20 mouse cellular contexts compared by ENCODE assay signal in genomic region chr2:137457061-137457753, GRCm38 (mm10).
DNase-seq lines count a peak whose midpoint lies in the region; ATAC-seq and TF ChIP-seq lines count a peak whose summit lies in the region.
"Had no signal": no experiment of that assay in that cellular context is flagged by ENCODE, and none has a peak within 500 bp of the region (broad histone marks: within the 10 kb centered on the region; RNA-seq: fewer than 3 reads in every experiment).

No protein-coding gene starts in this region.

- H3K4me3 ChIP-seq in forebrain, embryonic 11.5 days (ENCODE audit: low read depth, low read length) = no peak overlapping the region
- no peak overlapping the region for H3K4me3 ChIP-seq in forebrain, embryonic 16.5 days (replicated peaks; ENCODE audit: low read length)
- H3K4me3 ChIP-seq in hindbrain, embryonic 16.5 days (ENCODE audit: low read length) = no peak overlapping the region
- H3K4me3 ChIP-seq in midbrain, postnatal 0 days (ENCODE audit: low read depth, low read length) = no peak overlapping the region
- H3K4me3 ChIP-seq: embryonic facial prominence, embryonic 10.5 days; erythroblast, embryonic 14.5 days; intestine, embryonic 15.5 days; kidney, embryonic 15.5 days; liver, embryonic 12.5 days had no signal

- no peak overlapping the region for H3K9ac ChIP-seq in forebrain, embryonic 11.5 days (ENCODE audit: low read length)
- no peak overlapping the region for H3K9ac ChIP-seq in forebrain, embryonic 16.5 days (replicated peaks; ENCODE audit: low read depth, low read length)
- no peak overlapping the region for H3K9ac ChIP-seq in hindbrain, embryonic 16.5 days (ENCODE audit: low read depth, low read length)
- H3K9ac ChIP-seq in midbrain, postnatal 0 days (replicated peaks; ENCODE audit: low read length, poor library complexity, severe bottlenecking) = no peak overlapping the region
- H3K9ac ChIP-seq: intestine, embryonic 15.5 days; kidney, embryonic 15.5 days; liver, embryonic 12.5 days had no signal

- peak; percentile 64 for ATAC-seq in forebrain, embryonic 11.5 days (replicated peaks; ENCODE audit: low FRiP score)
- no peak; the same call in 1 of the 2 replicates for ATAC-seq in forebrain, embryonic 16.5 days
- peak; percentile 82 for ATAC-seq in hindbrain, embryonic 16.5 days
- ATAC-seq in midbrain, postnatal 0 days (ENCODE audit: low FRiP score) = no peak
- ATAC-seq in granulocyte monocyte progenitor cell, adult 5-6 weeks (replicated peaks; ENCODE audit: poor library complexity, severe bottlenecking) = no peak
- ATAC-seq: intestine, embryonic 15.5 days; liver, embryonic 12.5 days had no signal

- H3K36me3 ChIP-seq in forebrain, embryonic 11.5 days (ENCODE audit: control insufficient read depth, insufficient read depth, low read length) = no peaks in the 10 kb centered on the region
- no peaks in the 10 kb centered on the region for H3K36me3 ChIP-seq in forebrain, embryonic 16.5 days (ENCODE audit: control insufficient read depth, insufficient read depth)
- H3K36me3 ChIP-seq in hindbrain, embryonic 16.5 days (ENCODE audit: control insufficient read depth, insufficient read depth, low read length) = no peaks in the 10 kb centered on the region
- H3K36me3 ChIP-seq in midbrain, postnatal 0 days (ENCODE audit: insufficient read depth, low read length) = no peaks in the 10 kb centered on the region
- H3K36me3 ChIP-seq: embryonic facial prominence, embryonic 10.5 days; intestine, embryonic 15.5 days; kidney, embryonic 15.5 days; liver, embryonic 12.5 days had no signal

- no peak for TF ChIP-seq CTCF in midbrain, postnatal 0 days (IDR thresholded peaks at IDR 0.05)

- no peaks in the 10 kb centered on the region for H3K9me3 ChIP-seq in forebrain, embryonic 11.5 days (ENCODE audit: control insufficient read depth, low read length)
- H3K9me3 ChIP-seq in forebrain, embryonic 16.5 days (ENCODE audit: control insufficient read depth, low read length) = no peaks in the 10 kb centered on the region
- no peaks in the 10 kb centered on the region for H3K9me3 ChIP-seq in hindbrain, embryonic 16.5 days (ENCODE audit: control insufficient read depth, low read length)
- no peaks in the 10 kb centered on the region for H3K9me3 ChIP-seq in midbrain, postnatal 0 days (ENCODE audit: low read length)
- H3K9me3 ChIP-seq: embryonic facial prominence, embryonic 10.5 days; intestine, embryonic 15.5 days; kidney, embryonic 15.5 days; liver, embryonic 12.5 days had no signal

- no peak for DNase-seq in forebrain, embryonic 11.5 days (ENCODE audit: low spot score)
- DNase-seq in embryo, embryonic 10.5 days (ENCODE audit: low spot score) = peak; percentile 50
- peak; percentile 49 for DNase-seq in midbrain, postnatal 0 days (ENCODE audit: low spot score)
- DNase-seq in testis, postnatal 14 days (ENCODE audit: low spot score) = no peak
- no peak for DNase-seq in right cerebral cortex, postnatal 14 days
- DNase-seq: cerebellum, postnatal 10 days; gastrocnemius, postnatal 25 days; layer of hippocampus, postnatal 36 days; right cerebral cortex, postnatal 4 days; thymus, postnatal 4 days had no signal

- H3K4me1 ChIP-seq in forebrain, embryonic 11.5 days (replicated peaks; ENCODE audit: control insufficient read depth, insufficient read depth, low read length) = no peaks in the 10 kb centered on the region
- no peaks in the 10 kb centered on the region; the same call in 1 of the 2 replicates for H3K4me1 ChIP-seq in forebrain, embryonic 16.5 days (replicated peaks; ENCODE audit: control insufficient read depth, insufficient read depth, low read length)
- H3K4me1 ChIP-seq in hindbrain, embryonic 16.5 days (ENCODE audit: control insufficient read depth, insufficient read depth, low read depth, low read length) = no peaks in the 10 kb centered on the region
- H3K4me1 ChIP-seq in midbrain, postnatal 0 days (ENCODE audit: insufficient read depth, low read length) = no peaks in the 10 kb centered on the region
- H3K4me1 ChIP-seq: intestine, embryonic 15.5 days; kidney, embryonic 15.5 days; liver, embryonic 12.5 days had no signal

- 64% methylated on average over 4 of the region's 4 CpGs for WGBS in forebrain, embryonic 11.5 days
- WGBS in forebrain, embryonic 16.5 days = 37% methylated on average over 4 of the region's 4 CpGs
- WGBS in hindbrain, embryonic 16.5 days = 38% methylated on average over 4 of the region's 4 CpGs
- 35% methylated on average over 4 of the region's 4 CpGs for WGBS in midbrain, postnatal 0 days

- no peak overlapping the region for H3K27ac ChIP-seq in forebrain, embryonic 11.5 days (ENCODE audit: low read depth, low read length)
- H3K27ac ChIP-seq in forebrain, embryonic 16.5 days (ENCODE audit: low read length) = no peak overlapping the region
- H3K27ac ChIP-seq in hindbrain, embryonic 16.5 days (ENCODE audit: low read depth, low read length) = no peak overlapping the region
- no peak overlapping the region for H3K27ac ChIP-seq in midbrain, postnatal 0 days (ENCODE audit: low read depth, low read length)
- H3K27ac ChIP-seq: embryonic facial prominence, embryonic 10.5 days; intestine, embryonic 15.5 days; kidney, embryonic 15.5 days; liver, embryonic 12.5 days had no signal

- H3K4me2 ChIP-seq in forebrain, embryonic 11.5 days (ENCODE audit: low read depth, low read length, severe bottlenecking) = no peak overlapping the region
- no peak overlapping the region for H3K4me2 ChIP-seq in forebrain, embryonic 16.5 days (ENCODE audit: low read length)
- no peak overlapping the region for H3K4me2 ChIP-seq in hindbrain, embryonic 16.5 days (ENCODE audit: low read length)
- H3K4me2 ChIP-seq in midbrain, postnatal 0 days (ENCODE audit: low read depth, low read length, poor library complexity, severe bottlenecking) = no peak overlapping the region
- H3K4me2 ChIP-seq: heart, embryonic 11.5 days; intestine, embryonic 15.5 days; kidney, embryonic 15.5 days; liver, embryonic 12.5 days had no signal

- no peaks in the 10 kb centered on the region for H3K27me3 ChIP-seq in forebrain, embryonic 11.5 days (ENCODE audit: control insufficient read depth, insufficient read depth, low read length)
- no peaks in the 10 kb centered on the region for H3K27me3 ChIP-seq in forebrain, embryonic 16.5 days (replicated peaks; ENCODE audit: control insufficient read depth, insufficient read depth, low read length)
- H3K27me3 ChIP-seq in hindbrain, embryonic 16.5 days (replicated peaks; ENCODE audit: control insufficient read depth, insufficient read depth, low read length) = no peaks in the 10 kb centered on the region
- no peaks in the 10 kb centered on the region for H3K27me3 ChIP-seq in midbrain, postnatal 0 days (ENCODE audit: insufficient read depth, low read length)
- H3K27me3 ChIP-seq: CH12.LX; intestine, embryonic 15.5 days; kidney, embryonic 15.5 days; liver, embryonic 12.5 days had no signal

Comparison
In these comparisons a context has a peak if more than half of its experiments do, and no peak if none do; other contexts are left out.
1. ATAC-seq: peak in forebrain, embryonic 11.5 days (single experiment) and hindbrain, embryonic 16.5 days (single experiment); none in forebrain, embryonic 16.5 days (single experiment), midbrain, postnatal 0 days (single experiment) and granulocyte monocyte progenitor cell, adult 5-6 weeks (single experiment).
2. DNase-seq: peak in embryo, embryonic 10.5 days (single experiment) and midbrain, postnatal 0 days (single experiment); none in forebrain, embryonic 11.5 days (single experiment), testis, postnatal 14 days (single experiment) and right cerebral cortex, postnatal 14 days (single experiment).